Mouse (Mus musculus) stomach, embryonic 15.5 days (tissue): ENCODE data around the gene Erc2. TPM values are rescaled to one million over a fixed set of nuclear protein-coding genes. Genes with fewer than 3 reads are reported as not detected.

Source experiments
- ATAC-seq: fragments of 200-750 bp; cut with Nextera tagmentation; 2 replicates; pipeline ENCODE4 v1.8.0; 2017; ENCODE audit warnings: low read depth, moderate number of reproducible peaks, moderate TSS enrichment; ENCODE audit not compliant: insufficient read depth, low FRiP score
- H3K27ac ChIP-seq: fragments of 300-500 bp; sonication (generic); 2 replicates; pipeline ENCODE4 v1.5.1; 2015; ENCODE audit warnings: mild to moderate bottlenecking, inconsistent platforms
- H3K27me3 ChIP-seq: fragments of 300-500 bp; sonication (generic); replicated peaks from 2 replicates; pipeline ENCODE4 v1.6.1; 2015; ENCODE audit warnings: inconsistent platforms
- H3K36me3 ChIP-seq: fragments of 300-500 bp; sonication (generic); 2 replicates; pipeline ENCODE4 v1.6.1; 2015; ENCODE audit warnings: inconsistent platforms
- H3K4me1 ChIP-seq: fragments of 300-500 bp; sonication (generic); 2 replicates; pipeline ENCODE4 v1.6.1; 2015; ENCODE audit warnings: inconsistent platforms
- H3K4me2 ChIP-seq: fragments of 300-500 bp; sonication (generic); 2 replicates; pipeline ENCODE4 v1.6.1; 2015; ENCODE audit warnings: mild to moderate bottlenecking, inconsistent platforms
- H3K4me3 ChIP-seq: fragments of 300-500 bp; sonication (generic); replicated peaks from 2 replicates; pipeline ENCODE4 v1.5.1; 2015; ENCODE audit warnings: inconsistent platforms
- H3K9ac ChIP-seq: fragments of 300-500 bp; sonication (generic); 2 replicates; pipeline ENCODE4 v1.6.1; 2015; ENCODE audit warnings: inconsistent platforms
- H3K9me3 ChIP-seq: fragments of 300-500 bp; sonication (generic); 2 replicates; pipeline ENCODE4 v1.6.1; 2016; ENCODE audit warnings: inconsistent platforms
- WGBS: fragments of 180-500 bp; shearing (Covaris S2); methylation state at CpG from one replicate; pipeline ENCODE4 v1.1.7; 2015; 5-methylcytosine and 5-hydroxymethylcytosine counted together
- polyA plus RNA-seq: library from polyadenylated mRNA; unstranded; fragments of >200 nt; fragmentation: Nextera tagmentation; extraction: Ambion mirVana; gene quantifications from 2 replicates; pipeline ENCODE4 v1.2.1, GENCODE M21; 2015

Erc2 gene
- polyA plus RNA-seq, 1 experiment from 2014 or later: 4.8 TPM

- no peaks in the 10 kb centered on the region for H3K9me3 ChIP-seq
- no peak for ATAC-seq
- H3K4me3 ChIP-seq: no peak overlapping the region
- H3K36me3 ChIP-seq: no peaks in the 10 kb centered on the region
- H3K27me3 ChIP-seq: no peaks in the 10 kb centered on the region
- no peak overlapping the region for H3K27ac ChIP-seq
- no peaks in the 10 kb centered on the region for H3K4me1 ChIP-seq
- 89% methylated on average over 4 of the region's 4 CpGs for WGBS
- no peak overlapping the region for H3K9ac ChIP-seq
- H3K4me2 ChIP-seq: no peak overlapping the region
These were observed 162.6 kb downstream of the Erc2 start for GRCm38 (mm10) chr14:27784826-27785225.

GRCm38 (mm10) chr14:27785562-27785961 lies 163.3 kb downstream of the Erc2 start:
- no peaks in the 10 kb centered on the region for H3K27me3 ChIP-seq

GRCm38 (mm10) chr14:27789066-27789898 lies 167.1 kb downstream of the Erc2 start:
- WGBS: 63% methylated on average over 6 of the region's 6 CpGs
- H3K27me3 ChIP-seq: no peaks in the 10 kb centered on the region
- no peak overlapping the region for H3K9ac ChIP-seq
- H3K4me1 ChIP-seq: no peaks in the 10 kb centered on the region
- H3K4me2 ChIP-seq: no peak overlapping the region
- H3K36me3 ChIP-seq: no peaks in the 10 kb centered on the region
- ATAC-seq: no peak
- H3K4me3 ChIP-seq: no peak overlapping the region
- no peaks in the 10 kb centered on the region for H3K9me3 ChIP-seq
- no peak overlapping the region for H3K27ac ChIP-seq

More at GRCm38 (mm10) chr14:27785562-27785961, 163.3 kb downstream of the Erc2 start:
- Histone ChIP-seq H3K27ac (no peak overlapping the region), H3K4me1 (no peaks in the 10 kb centered on the region), H3K9ac (no peak overlapping the region), H3K9me3 (no peaks in the 10 kb centered on the region), H3K4me2 (no peak overlapping the region), H3K36me3 (no peaks in the 10 kb centered on the region), H3K4me3 (no peak overlapping the region)
- 90% methylated on average over 2 of the region's 2 CpGs for WGBS
- no peak for ATAC-seq

- H3K36me3 ChIP-seq: no peaks in the 10 kb centered on the region
- H3K9ac ChIP-seq: no peak overlapping the region
- no peaks in the 10 kb centered on the region for H3K4me1 ChIP-seq
- no peaks in the 10 kb centered on the region for H3K27me3 ChIP-seq
- H3K9me3 ChIP-seq: no peaks in the 10 kb centered on the region
- no peak overlapping the region for H3K4me2 ChIP-seq
- no peak overlapping the region for H3K27ac ChIP-seq
- WGBS: 85% methylated on average over 11 of the region's 11 CpGs
- ATAC-seq: no peak
- H3K4me3 ChIP-seq: no peak overlapping the region
These were observed 176.1 kb downstream of the Erc2 start for GRCm38 (mm10) chr14:27798184-27798934.

- Histone ChIP-seq H3K27ac (no peak overlapping the region), H3K27me3 (no peaks in the 10 kb centered on the region), H3K36me3 (no peaks in the 10 kb centered on the region), H3K4me2 (no peak overlapping the region), H3K4me1 (no peaks in the 10 kb centered on the region), H3K4me3 (no peak overlapping the region), H3K9me3 (no peaks in the 10 kb centered on the region), H3K9ac (no peak overlapping the region)
- no peak for ATAC-seq
- 45% methylated on average over 6 of the region's 6 CpGs for WGBS
These were observed 178.5 kb downstream of the Erc2 start for GRCm38 (mm10) chr14:27800766-27801165.

GRCm38 (mm10) chr14:27803961-27804360 lies 181.7 kb downstream of the Erc2 start:
- Histone ChIP-seq H3K4me2 (no peak overlapping the region), H3K9ac (no peak overlapping the region), H3K4me3 (no peak overlapping the region), H3K4me1 (no peaks in the 10 kb centered on the region), H3K27me3 (no peaks in the 10 kb centered on the region), H3K36me3 (no peaks in the 10 kb centered on the region), H3K27ac (no peak overlapping the region), H3K9me3 (no peaks in the 10 kb centered on the region)
- no peak for ATAC-seq
- WGBS: 88% methylated on average over 3 of the region's 3 CpGs

GRCm38 (mm10) chr14:27805064-27805463 lies 182.8 kb downstream of the Erc2 start:
- no peaks in the 10 kb centered on the region for H3K9me3 ChIP-seq
- no peak for ATAC-seq
- H3K4me3 ChIP-seq: no peak overlapping the region
- H3K4me2 ChIP-seq: no peak overlapping the region
- no peaks in the 10 kb centered on the region for H3K4me1 ChIP-seq
- WGBS: 76% methylated on average over 13 of the region's 13 CpGs
- no peaks in the 10 kb centered on the region for H3K36me3 ChIP-seq
- H3K27me3 ChIP-seq: no peaks in the 10 kb centered on the region
- H3K9ac ChIP-seq: no peak overlapping the region
- H3K27ac ChIP-seq: no peak overlapping the region

GRCm38 (mm10) chr14:27808080-27808479 lies 185.9 kb downstream of the Erc2 start:
- WGBS: 3% methylated on average over 9 of the region's 9 CpGs
- ATAC-seq: no peak
- H3K36me3 ChIP-seq: no peaks in the 10 kb centered on the region

GRCm38 (mm10) chr14:27808523-27809114 lies 186.4 kb downstream of the Erc2 start:
- Histone ChIP-seq H3K36me3 (no peaks in the 10 kb centered on the region), H3K9me3 (no peaks in the 10 kb centered on the region), H3K4me2 (no peak overlapping the region), H3K9ac (no peak overlapping the region), H3K27ac (no peak overlapping the region), H3K27me3 (no peaks in the 10 kb centered on the region), H3K4me3 (no peak overlapping the region), H3K4me1 (no peaks in the 10 kb centered on the region)
- ATAC-seq: no peak
- 53% methylated on average over 10 of the region's 10 CpGs for WGBS

More at GRCm38 (mm10) chr14:27808080-27808479, 185.9 kb downstream of the Erc2 start:
- H3K4me2 ChIP-seq: no peak overlapping the region
- no peaks in the 10 kb centered on the region for H3K4me1 ChIP-seq
- H3K27me3 ChIP-seq: no peaks in the 10 kb centered on the region
- H3K9me3 ChIP-seq: no peaks in the 10 kb centered on the region
- no peak overlapping the region for H3K9ac ChIP-seq
- no peak overlapping the region for H3K4me3 ChIP-seq
- no peak overlapping the region for H3K27ac ChIP-seq

- Histone ChIP-seq H3K9me3 (no peaks in the 10 kb centered on the region), H3K9ac (no peak overlapping the region), H3K4me2 (no peak overlapping the region), H3K4me1 (no peaks in the 10 kb centered on the region), H3K36me3 (no peaks in the 10 kb centered on the region), H3K27ac (no peak overlapping the region), H3K27me3 (no peaks in the 10 kb centered on the region), H3K4me3 (no peak overlapping the region)
- WGBS: 42% methylated on average over 7 of the region's 7 CpGs
- ATAC-seq: no peak
These were observed 188.6 kb downstream of the Erc2 start for GRCm38 (mm10) chr14:27810790-27811189.

GRCm38 (mm10) chr14:27811649-27812048 lies 189.4 kb downstream of the Erc2 start:
- no peak for ATAC-seq
- no peaks in the 10 kb centered on the region for H3K4me1 ChIP-seq
- no peaks in the 10 kb centered on the region for H3K27me3 ChIP-seq
- H3K27ac ChIP-seq: no peak overlapping the region
- no peaks in the 10 kb centered on the region for H3K36me3 ChIP-seq
- 88% methylated on average over 3 of the region's 3 CpGs for WGBS
- H3K9me3 ChIP-seq: no peaks in the 10 kb centered on the region
- H3K4me2 ChIP-seq: no peak overlapping the region
- H3K9ac ChIP-seq: no peak overlapping the region
- H3K4me3 ChIP-seq: no peak overlapping the region

GRCm38 (mm10) chr14:27815739-27816138 lies 193.5 kb downstream of the Erc2 start:
- 73% methylated on average over 6 of the region's 6 CpGs for WGBS
- no peaks in the 10 kb centered on the region for H3K36me3 ChIP-seq
- H3K27me3 ChIP-seq: no peaks in the 10 kb centered on the region
- no peak overlapping the region for H3K4me2 ChIP-seq
- H3K9me3 ChIP-seq: no peaks in the 10 kb centered on the region
- no peak overlapping the region for H3K27ac ChIP-seq
- no peak for ATAC-seq
- H3K4me1 ChIP-seq: no peaks in the 10 kb centered on the region
- no peak overlapping the region for H3K9ac ChIP-seq
- H3K4me3 ChIP-seq: no peak overlapping the region
